Mouse (Mus musculus) layer of hippocampus, postnatal 14 days (tissue): ENCODE data around the gene Txndc2. TPM values are rescaled to one million over a fixed set of nuclear protein-coding genes. Genes with fewer than 3 reads are reported as not detected.

Experiments
- DNase-seq, 2 experiments: peaks; one replicate each; pipeline ENCODE4 v3.0.0; 2021 to 2022; ENCODE audit warnings: low spot score in 2 of 2, mixed read lengths in 1 of 2
- long read RNA-seq, 2 experiments: library from polyadenylated mRNA; stranded (forward); transcript quantifications; one replicate each; pipeline ENCODE4 v2.0.0; 2021
- total RNA-seq, 2 experiments: library from RNA; stranded (reverse); gene quantifications; 2 replicates each; pipeline ENCODE4 v1.2.3; 2021

The Txndc2 gene
- under 1 TPM in 1 of 2 experiments, not detected in 1; 0.36 TPM for total RNA-seq
- long read RNA-seq, experiment 1: 0 reads
- long read RNA-seq, experiment 2: 0 reads

- DNase-seq: no peak
These were observed at the start of gene Txndc2 for GRCm38 (mm10) chr17:65641734-65642218. Gene Txndc2 (minus strand): TSS chr17:65642168.

- peak; percentile 19 to 38 for DNase-seq
These were observed 41.8 kb upstream of the Txndc2 start for GRCm38 (mm10) chr17:65683731-65684130.

- no peak for DNase-seq
These were observed 41.3 kb upstream of the Txndc2 start for GRCm38 (mm10) chr17:65683316-65683715.

- DNase-seq: no peak
These were observed 40.2 kb upstream of the Txndc2 start for GRCm38 (mm10) chr17:65682071-65682680.

GRCm38 (mm10) chr17:65681516-65681915, 39.5 kb upstream of the Txndc2 start:
- DNase-seq: no peak

- no peak for DNase-seq
These were observed 38.9 kb upstream of the Txndc2 start for GRCm38 (mm10) chr17:65680801-65681412.

- no peak for DNase-seq
These were observed 38.0 kb upstream of the Txndc2 start for GRCm38 (mm10) chr17:65679806-65680446.

GRCm38 (mm10) chr17:65677742-65678141, 35.8 kb upstream of the Txndc2 start:
- no peak for DNase-seq

- DNase-seq: no peak
These were observed 34.6 kb upstream of the Txndc2 start for GRCm38 (mm10) chr17:65676536-65676935.

GRCm38 (mm10) chr17:65675985-65676384, 34.0 kb upstream of the Txndc2 start:
- DNase-seq: no peak

GRCm38 (mm10) chr17:65674710-65675171, 32.8 kb upstream of the Txndc2 start:
- DNase-seq: no peak

GRCm38 (mm10) chr17:65672926-65673325, 31.0 kb upstream of the Txndc2 start:
- no peak for DNase-seq

GRCm38 (mm10) chr17:65669061-65669460, 27.1 kb upstream of the Txndc2 start:
- no peak for DNase-seq

GRCm38 (mm10) chr17:65667792-65668191, 25.8 kb upstream of the Txndc2 start:
- DNase-seq: no peak

GRCm38 (mm10) chr17:65666388-65667161, 24.6 kb upstream of the Txndc2 start:
- no peak for DNase-seq

GRCm38 (mm10) chr17:65665786-65666387, 23.9 kb upstream of the Txndc2 start:
- no peak for DNase-seq

- no peak for DNase-seq
These were observed 21.5 kb upstream of the Txndc2 start for GRCm38 (mm10) chr17:65663329-65664078.

- DNase-seq: no peak
These were observed 20.7 kb upstream of the Txndc2 start for GRCm38 (mm10) chr17:65662662-65663061.

GRCm38 (mm10) chr17:65658416-65658815, 16.4 kb upstream of the Txndc2 start:
- DNase-seq: no peak

- no peak for DNase-seq
These were observed 16.0 kb upstream of the Txndc2 start for GRCm38 (mm10) chr17:65657958-65658357.
